15 mouse cellular contexts compared by ENCODE assay signal in the genomic region with DNA sequence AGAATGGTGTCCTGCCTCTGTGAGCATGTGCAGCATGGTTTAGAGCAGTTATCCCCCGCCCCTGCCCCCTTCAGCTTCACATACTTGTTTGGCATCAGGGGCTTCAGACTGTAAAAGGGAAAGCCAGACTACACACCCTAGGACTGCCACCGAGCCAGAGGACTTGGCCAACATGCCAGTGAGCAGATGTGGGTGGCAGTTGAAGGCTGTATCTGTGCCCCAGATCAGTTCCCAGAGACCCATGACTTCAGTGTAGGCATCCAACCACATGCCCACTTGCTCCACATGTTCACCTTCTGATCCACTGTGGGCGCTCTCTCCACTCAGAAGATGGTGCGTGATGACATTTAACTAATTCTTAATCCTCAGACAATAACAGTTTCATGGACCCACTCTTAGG.
"Had no signal": no experiment of that assay in that cellular context is flagged by ENCODE, and none has a peak within 500 bp of the region (broad histone marks: within the 10 kb centered on the region; RNA-seq: fewer than 3 reads in every experiment).

No protein-coding gene starts in this region.

- DNase-seq: kidney, adult 8-10 months; kidney, postnatal 36 days; layer of hippocampus, adult 9-11 months; layer of hippocampus, postnatal 36 days; lung, adult 18-20 months; right cerebral cortex, postnatal 25 days; thymus, postnatal 4 days had no signal

- H3K27ac ChIP-seq: kidney, postnatal 0 days; limb, embryonic 13.5 days; midbrain, embryonic 15.5 days; neural tube, embryonic 13.5 days had no signal

- H3K4me2 ChIP-seq: limb, embryonic 13.5 days; midbrain, embryonic 11.5 days; midbrain, embryonic 15.5 days; neural tube, embryonic 13.5 days had no signal

- H3K9me3 ChIP-seq: limb, embryonic 13.5 days; midbrain, embryonic 15.5 days; neural tube, embryonic 13.5 days had no signal

- H3K4me1 ChIP-seq: midbrain, embryonic 15.5 days had no signal

- ATAC-seq: hindbrain, embryonic 16.5 days; inflammation-experienced regulatory T-cells, adult 6 months; intestine, postnatal 0 days; midbrain, embryonic 15.5 days had no signal

- H3K36me3 ChIP-seq: limb, embryonic 13.5 days; midbrain, embryonic 15.5 days; neural tube, embryonic 13.5 days had no signal

- H3K9ac ChIP-seq: limb, embryonic 13.5 days; midbrain, embryonic 15.5 days; neural tube, embryonic 13.5 days had no signal

- H3K4me3 ChIP-seq: limb, embryonic 13.5 days; midbrain, embryonic 15.5 days; neural tube, embryonic 13.5 days had no signal

- H3K27me3 ChIP-seq: limb, embryonic 13.5 days; midbrain, embryonic 15.5 days; neural tube, embryonic 13.5 days had no signal
